Mouse (Mus musculus) MEL (cell line): ENCODE results near the gene Cckar.

Experiments used
- CHD1 ChIP-seq: IDR thresholded peaks from 2 replicates; pipeline ENCODE4 v1.6.1; 2012; ENCODE audit warnings: low read depth, mild to moderate bottlenecking, inconsistent platforms, low read length, improper control_type of control experiment
- CHD2 ChIP-seq: IDR thresholded peaks from 2 replicates; pipeline ENCODE4 v1.6.1; 2011; ENCODE audit warnings: low read length, improper control_type of control experiment
- CTCF ChIP-seq, 3 experiments: IDR thresholded peaks in 2 of 3; conservative IDR thresholded peaks in 1 of 3; 2 replicates each; pipeline ENCODE4 v1.5.1; 2011 to 2012; ENCODE audit warnings: low read length in 3 of 3, low read depth in 2 of 3, mild to moderate bottlenecking in 2 of 3, improper control_type of control experiment in 1 of 3, inconsistent platforms in 1 of 3, mixed read lengths in 1 of 3, moderate library complexity in 1 of 3; ENCODE audit not compliant: control insufficient read depth in 1 of 3, insufficient read depth in 1 of 3, poor library complexity in 1 of 3, severe bottlenecking in 1 of 3
- E2F4 ChIP-seq: IDR thresholded peaks from 2 replicates; pipeline ENCODE4 v1.6.1; 2011; ENCODE audit warnings: low read depth, low read length, improper control_type of control experiment, borderline replicate concordance
- EP300 ChIP-seq, 2 experiments: IDR thresholded peaks; 2 replicates each; pipeline ENCODE4 v1.6.1; 2011; ENCODE audit warnings: improper control_type of control experiment in 2 of 2, low read length in 2 of 2, low read depth in 1 of 2, mild to moderate bottlenecking in 1 of 2
- GATA1 ChIP-seq: IDR thresholded peaks from 2 replicates; pipeline ENCODE4 v1.6.1; 2011; ENCODE audit warnings: low read depth, low read length, improper control_type of control experiment
- MAFK ChIP-seq: IDR thresholded peaks from 2 replicates; pipeline ENCODE4 v1.6.1; 2011; ENCODE audit warnings: low read depth, mild to moderate bottlenecking, low read length, improper control_type of control experiment, borderline replicate concordance
- MXI1 ChIP-seq: IDR thresholded peaks from 2 replicates; pipeline ENCODE4 v1.6.1; 2011; ENCODE audit warnings: mild to moderate bottlenecking, low read depth, low read length, improper control_type of control experiment
- POLR2AphosphoS2 ChIP-seq: IDR thresholded peaks from 2 replicates; pipeline ENCODE4 v1.6.1; 2011; ENCODE audit warnings: low read length, improper control_type of control experiment
- POLR2AphosphoS5 ChIP-seq: IDR thresholded peaks from 2 replicates; pipeline ENCODE4 v1.6.1; 2012; ENCODE audit warnings: low read depth, borderline replicate concordance, mild to moderate bottlenecking, inconsistent platforms, low read length, moderate library complexity, mixed read lengths
- USF1 ChIP-seq: IDR thresholded peaks from 2 replicates; pipeline ENCODE4 v1.6.1; 2014; ENCODE audit warnings: low read depth, mild to moderate bottlenecking, inconsistent platforms, low read length, improper control_type of control experiment, moderate library complexity
- ZC3H11A ChIP-seq: IDR thresholded peaks from 2 replicates; pipeline ENCODE4 v1.6.1; 2012; ENCODE audit warnings: low read depth, mild to moderate bottlenecking, inconsistent platforms, low read length, improper control_type of control experiment

DNA sequence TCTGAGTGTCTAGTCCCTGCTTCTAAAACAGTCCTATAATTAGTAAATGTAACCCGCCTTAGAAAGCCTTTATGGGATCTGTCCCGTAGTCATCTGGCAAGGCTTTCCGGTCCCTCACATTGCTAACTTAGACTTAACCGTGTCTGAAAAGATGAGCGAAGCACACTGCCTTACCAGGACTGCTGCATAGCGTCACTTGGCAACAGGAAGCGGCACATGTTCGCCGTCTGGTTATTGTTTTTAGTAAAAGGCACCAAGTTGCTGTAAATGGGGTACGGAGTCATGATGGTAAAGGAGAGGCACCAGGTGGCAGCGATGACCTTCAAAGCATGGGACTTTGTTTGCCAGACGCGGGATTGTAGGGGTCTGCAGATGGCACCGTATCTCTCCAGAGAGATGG lies 4.8 kb downstream of the Cckar start:
- TF ChIP-seq CTCF (IDR thresholded peaks at IDR 0.05 in 2 of 3, conservative IDR thresholded peaks at IDR 0.05 in 1 of 3; ENCODE audit: control insufficient read depth in 1 of 3, insufficient read depth in 1 of 3, low read depth in 2 of 3, low read length in 3 of 3, poor library complexity in 1 of 3, severe bottlenecking in 1 of 3) (no peak), EP300 (IDR thresholded peaks at IDR 0.05; ENCODE audit: low read depth in 1 of 2, low read length in 2 of 2) (no peak), CHD1 (no peak), GATA1 (no peak), CHD2 (no peak), MXI1 (no peak), E2F4 (no peak), MAFK (no peak), POLR2AphosphoS5 (no peak), ZC3H11A (no peak), USF1 (no peak), POLR2AphosphoS2 (no peak)
